Mouse (Mus musculus): ENCODE measurements around the gene Numbl. TPM values are rescaled to one million over a fixed set of nuclear protein-coding genes. Genes with fewer than 3 reads are reported as not detected.

Numbl gene
- polyA plus RNA-seq, 1 experiment from 2014 or later: 13.5 TPM

Other genes with a start within 250 kb of the Numbl start
- gene Cyp2a12, start 229.4 kb upstream of the Numbl start, polyA plus RNA-seq (2015; fragmentation: Nextera tagmentation; extraction: Ambion mirVana): not detected in 2 replicates
- gene Cyp2f2, start 138.5 kb upstream of the Numbl start, polyA plus RNA-seq (2015; fragmentation: Nextera tagmentation; extraction: Ambion mirVana): 0.30 and 0.49 TPM in 2 replicates
- gene Cyp2t4, start 104.7 kb upstream of the Numbl start, polyA plus RNA-seq (2015; fragmentation: Nextera tagmentation; extraction: Ambion mirVana): 0.10 and 0.24 TPM in 2 replicates
- gene Egln2, start 91.6 kb upstream of the Numbl start, polyA plus RNA-seq (2015; fragmentation: Nextera tagmentation; extraction: Ambion mirVana): 75.4 and 76.9 TPM in 2 replicates
- gene Rab4b, start 79.5 kb upstream of the Numbl start, polyA plus RNA-seq (2015; fragmentation: Nextera tagmentation; extraction: Ambion mirVana): 65.7 and 67.9 TPM in 2 replicates
- not detected in 2 replicates for gene Gm21983, start 77.3 kb upstream of the Numbl start, polyA plus RNA-seq (2015; fragmentation: Nextera tagmentation; extraction: Ambion mirVana)
- 18.5 and 22.3 TPM in 2 replicates for gene Mia, start 77.3 kb upstream of the Numbl start, polyA plus RNA-seq (2015; fragmentation: Nextera tagmentation; extraction: Ambion mirVana)
- gene BC024978, start 62.7 kb upstream of the Numbl start, polyA plus RNA-seq (2015; fragmentation: Nextera tagmentation; extraction: Ambion mirVana): 4.1 TPM in 2 replicates
- gene Snrpa, start 62.2 kb upstream of the Numbl start, polyA plus RNA-seq (2015; fragmentation: Nextera tagmentation; extraction: Ambion mirVana): 305 and 323 TPM in 2 replicates
- 5.5 and 6.4 TPM in 2 replicates for gene Itpkc, start 29.8 kb upstream of the Numbl start, polyA plus RNA-seq (2015; fragmentation: Nextera tagmentation; extraction: Ambion mirVana)
- 26.4 and 28.6 TPM in 2 replicates for gene Coq8b, start 25.4 kb upstream of the Numbl start, polyA plus RNA-seq (2015; fragmentation: Nextera tagmentation; extraction: Ambion mirVana)
- gene Ltbp4, start 79.3 kb downstream of the Numbl start, polyA plus RNA-seq (2015; fragmentation: Nextera tagmentation; extraction: Ambion mirVana): 45.9 and 55.8 TPM in 2 replicates
- gene Shkbp1, start 97.6 kb downstream of the Numbl start, polyA plus RNA-seq (2015; fragmentation: Nextera tagmentation; extraction: Ambion mirVana): 51.4 and 56.9 TPM in 2 replicates
- 0.64 and 0.80 TPM in 2 replicates for gene Gm20479, start 99.0 kb downstream of the Numbl start, polyA plus RNA-seq (2015; fragmentation: Nextera tagmentation; extraction: Ambion mirVana)
- 0.31 and 0.40 TPM in 2 replicates for gene Sptbn4, start 189.3 kb downstream of the Numbl start, polyA plus RNA-seq (2015; fragmentation: Nextera tagmentation; extraction: Ambion mirVana)
- gene Blvrb, start 189.5 kb downstream of the Numbl start, polyA plus RNA-seq (2015; fragmentation: Nextera tagmentation; extraction: Ambion mirVana): 50.8 and 54.6 TPM in 2 replicates
- gene Sertad3, start 215.3 kb downstream of the Numbl start, polyA plus RNA-seq (2015; fragmentation: Nextera tagmentation; extraction: Ambion mirVana): 27.5 and 32.5 TPM in 2 replicates
- 42.3 and 45.8 TPM in 2 replicates for gene Sertad1, start 228.5 kb downstream of the Numbl start, polyA plus RNA-seq (2015; fragmentation: Nextera tagmentation; extraction: Ambion mirVana)
- gene Prx, start 240.9 kb downstream of the Numbl start, polyA plus RNA-seq (2015; fragmentation: Nextera tagmentation; extraction: Ambion mirVana): 4.9 and 5.1 TPM in 2 replicates